Mouse (Mus musculus) spleen, adult 2 months (tissue): Measurements from ENCODE around the gene Mylk.

Experiments used
- CTCF ChIP-seq: fragments of 200-500 bp; IDR thresholded peaks from 2 replicates; pipeline ENCODE4 v1.5.1; 2011; ENCODE audit warnings: mild to moderate bottlenecking, inconsistent platforms; ENCODE audit not compliant: insufficient read depth, insufficient read length, insufficient replicate concordance; ENCODE audit errors: extremely low read depth
- POLR2A ChIP-seq: fragments of 200-500 bp; IDR thresholded peaks from 2 replicates; pipeline ENCODE4 v1.6.1; 2011; ENCODE audit warnings: low read depth, low read length, inconsistent platforms

- TF ChIP-seq CTCF (no peak), POLR2A (no peak)
Observed at GRCm38 (mm10) chr16:35033809-35034577, 289.0 kb downstream of the Mylk start.
